Mouse (Mus musculus): Measurements from ENCODE around the gene Sergef. TPM values are rescaled to one million over a fixed set of nuclear protein-coding genes. Genes with fewer than 3 reads are reported as not detected.

Sergef gene
- polyA plus RNA-seq, 1 experiment from 2014 or later = 23.4 TPM

DNA sequence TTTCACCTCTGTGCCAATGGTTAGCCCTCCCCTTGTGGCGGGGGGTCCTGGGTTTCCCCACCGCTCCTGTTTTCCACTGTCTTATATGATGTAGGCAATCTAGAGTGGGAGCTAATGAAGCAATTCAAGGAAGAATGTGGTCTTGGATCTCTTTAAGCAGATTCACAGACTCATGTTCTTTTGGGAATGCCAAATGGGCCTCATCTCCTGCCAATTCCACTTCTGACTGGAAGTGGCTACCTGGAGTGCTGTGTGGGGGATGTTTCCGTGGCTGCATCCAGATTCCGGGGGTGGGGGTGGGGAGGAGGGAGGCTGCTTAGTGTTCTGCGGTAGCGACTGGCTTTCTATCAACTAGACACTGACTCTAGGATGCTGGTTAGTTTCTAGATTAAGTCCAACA is 159.8 kb downstream of the Sergef start:
- Histone ChIP-seq H3K9ac (ENCODE audit: low read length) (no peak overlapping the region), H3K36me3 (ENCODE audit: control insufficient read depth, insufficient read depth, low read length) (no peaks in the 10 kb centered on the region), H3K27me3 (replicated peaks; ENCODE audit: control insufficient read depth, insufficient read depth, low read length) (no peaks in the 10 kb centered on the region), H3K9me3 (replicated peaks; ENCODE audit: control insufficient read depth, low read length) (no peaks in the 10 kb centered on the region), H3K4me1 (ENCODE audit: control insufficient read depth, insufficient read depth, low read length) (no peaks in the 10 kb centered on the region), H3K4me2 (ENCODE audit: low read length) (no peak overlapping the region), H3K4me3 (ENCODE audit: low read depth, low read length) (no peak overlapping the region), H3K27ac (ENCODE audit: low read depth, low read length) (no peak overlapping the region)
- ATAC-seq = no peak
- WGBS = 61% methylated on average over 6 of the region's 6 CpGs
- DNase-seq (ENCODE audit: low spot score) = peak; percentile 29

DNA sequence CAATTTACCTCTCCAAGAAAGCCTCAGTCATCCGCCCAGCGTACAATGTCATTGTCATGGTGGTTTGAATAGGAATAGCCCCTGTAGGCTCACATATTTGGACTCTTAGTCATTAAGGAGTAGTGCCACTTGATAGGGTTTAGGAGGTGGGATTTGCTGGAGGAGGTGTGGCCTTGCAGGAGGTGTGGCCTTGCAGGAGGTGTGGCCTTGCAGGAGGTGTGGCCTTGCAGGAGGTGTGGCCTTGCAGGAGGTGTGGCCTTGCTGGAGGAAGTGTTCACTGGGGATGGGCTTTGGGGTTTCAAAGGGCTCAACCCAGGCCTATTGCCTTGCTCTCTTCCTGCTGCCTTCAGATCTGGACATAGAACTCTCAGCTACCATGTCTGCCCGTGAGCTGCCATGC is 162.2 kb downstream of the Sergef start:
- WGBS = 88% methylated on average over 3 of the region's 3 CpGs
- no peak overlapping the region for H3K9ac ChIP-seq (ENCODE audit: low read length)
- H3K9me3 ChIP-seq (replicated peaks; ENCODE audit: control insufficient read depth, low read length) = no peaks in the 10 kb centered on the region
- no peaks in the 10 kb centered on the region for H3K27me3 ChIP-seq (replicated peaks; ENCODE audit: control insufficient read depth, insufficient read depth, low read length)
- H3K4me1 ChIP-seq (ENCODE audit: control insufficient read depth, insufficient read depth, low read length) = no peaks in the 10 kb centered on the region; the same call in 1 of the 2 replicates
- DNase-seq (ENCODE audit: low spot score) = no peak
- H3K4me2 ChIP-seq (ENCODE audit: low read length) = no peak overlapping the region
- no peak overlapping the region for H3K27ac ChIP-seq (ENCODE audit: low read depth, low read length)
- H3K4me3 ChIP-seq (ENCODE audit: low read depth, low read length) = no peak overlapping the region
- no peaks in the 10 kb centered on the region for H3K36me3 ChIP-seq (ENCODE audit: control insufficient read depth, insufficient read depth, low read length)
- no peak for ATAC-seq

DNA sequence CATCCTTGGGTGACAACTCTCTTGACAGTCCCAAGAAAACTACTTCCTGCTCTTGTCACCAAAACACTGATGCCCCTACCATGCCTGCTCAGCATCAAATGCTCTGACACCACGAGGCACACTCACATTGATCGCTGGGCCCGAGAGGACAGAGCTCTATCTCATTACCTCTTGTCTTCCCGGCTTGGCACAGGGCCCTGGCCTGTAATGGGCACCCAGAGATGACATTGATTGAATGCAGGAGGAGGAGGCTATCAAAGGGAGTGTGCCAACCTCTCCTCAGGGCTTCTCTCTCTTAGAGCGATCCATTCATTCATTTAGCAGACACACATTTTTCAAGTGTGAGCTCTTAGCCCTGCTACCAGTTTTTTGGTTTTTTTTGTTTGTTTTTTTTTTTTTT is 164.1 kb downstream of the Sergef start:
- Histone ChIP-seq H3K4me2 (ENCODE audit: low read length) (no peak overlapping the region), H3K36me3 (ENCODE audit: control insufficient read depth, insufficient read depth, low read length) (no peaks in the 10 kb centered on the region), H3K9me3 (replicated peaks; ENCODE audit: control insufficient read depth, low read length) (no peaks in the 10 kb centered on the region), H3K27ac (ENCODE audit: low read depth, low read length) (no peak overlapping the region), H3K9ac (ENCODE audit: low read length) (no peak overlapping the region), H3K4me3 (ENCODE audit: low read depth, low read length) (no peak overlapping the region), H3K4me1 (ENCODE audit: control insufficient read depth, insufficient read depth, low read length) (no peaks in the 10 kb centered on the region; the same call in 1 of the 2 replicates), H3K27me3 (replicated peaks; ENCODE audit: control insufficient read depth, insufficient read depth, low read length) (no peaks in the 10 kb centered on the region)
- peak; percentile 32 for DNase-seq (ENCODE audit: low spot score)
- ATAC-seq = no peak
- 46% methylated on average over 5 of the region's 5 CpGs for WGBS

DNA sequence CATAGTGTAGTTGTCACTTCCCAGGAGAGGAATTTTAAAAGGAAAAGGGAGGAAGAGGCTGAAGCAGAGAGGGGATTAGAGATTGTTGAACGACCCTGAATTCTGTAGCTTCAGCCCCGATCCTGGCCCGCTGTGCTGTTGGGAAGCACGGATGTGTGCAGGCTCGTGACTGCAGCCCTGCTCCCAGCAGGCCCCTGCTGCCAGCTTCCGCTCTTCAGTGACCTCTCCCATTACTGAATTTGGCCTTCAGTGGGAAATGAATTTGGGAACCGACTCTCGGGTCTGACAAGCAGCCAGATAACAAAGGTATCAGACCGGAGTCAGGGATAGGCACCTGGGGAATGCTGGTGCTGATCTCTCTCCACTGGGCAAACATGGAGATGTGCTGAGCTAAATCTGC is 166.5 kb downstream of the Sergef start:
- H3K4me2 ChIP-seq (ENCODE audit: low read length) = no peak overlapping the region
- H3K36me3 ChIP-seq (ENCODE audit: control insufficient read depth, insufficient read depth, low read length) = no peaks in the 10 kb centered on the region
- no peaks in the 10 kb centered on the region; the same call in 1 of the 2 replicates for H3K4me1 ChIP-seq (ENCODE audit: control insufficient read depth, insufficient read depth, low read length)
- H3K9me3 ChIP-seq (replicated peaks; ENCODE audit: control insufficient read depth, low read length) = no peaks in the 10 kb centered on the region
- 32% methylated on average over 9 of the region's 9 CpGs for WGBS
- H3K27ac ChIP-seq (ENCODE audit: low read depth, low read length) = no peak overlapping the region
- no peaks in the 10 kb centered on the region for H3K27me3 ChIP-seq (replicated peaks; ENCODE audit: control insufficient read depth, insufficient read depth, low read length)
- DNase-seq (ENCODE audit: low spot score) = no peak
- peak overlapping the region; percentile 17; the same call in 1 of the 2 replicates for H3K9ac ChIP-seq (ENCODE audit: low read length)
- no peak for ATAC-seq
- H3K4me3 ChIP-seq (ENCODE audit: low read depth, low read length) = no peak overlapping the region

DNA sequence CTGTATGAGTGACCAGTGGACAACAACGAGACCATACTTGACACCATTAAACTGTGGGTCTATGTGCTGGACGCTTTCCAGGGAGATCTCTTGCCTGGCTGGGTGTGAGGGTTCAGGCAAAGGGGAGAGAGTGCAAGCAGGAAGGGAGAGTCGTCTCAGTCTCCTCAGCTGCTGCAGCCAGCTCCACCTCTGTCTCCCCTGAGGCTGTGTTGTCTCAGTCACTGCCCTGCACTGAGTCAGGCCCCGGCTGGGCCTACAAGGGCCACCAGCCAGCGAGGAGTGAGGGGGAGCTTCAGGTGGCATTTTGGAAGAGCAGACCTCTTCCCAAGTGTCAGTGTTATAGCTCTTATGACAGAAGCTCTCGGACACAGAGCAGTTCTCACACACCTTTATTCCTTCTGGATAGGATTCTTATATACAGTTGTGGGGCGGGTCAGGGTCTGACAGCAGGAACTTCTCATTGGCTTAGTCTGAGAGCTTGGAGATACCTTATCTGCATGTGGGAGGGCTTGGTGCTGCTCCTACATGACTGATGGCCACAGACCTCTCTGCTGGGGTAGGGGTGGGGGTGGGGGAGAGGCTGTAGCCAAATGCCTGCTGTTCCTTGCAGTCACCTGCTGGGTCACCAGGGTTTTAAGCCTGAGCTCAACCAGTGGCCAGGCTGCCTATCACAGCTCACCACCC is 168.4 kb downstream of the Sergef start:
- H3K27ac ChIP-seq (ENCODE audit: low read depth, low read length) = no peak overlapping the region
- no peak overlapping the region for H3K9ac ChIP-seq (ENCODE audit: low read length)
- DNase-seq (ENCODE audit: low spot score) (no peak), ATAC-seq (no peak)
- H3K36me3 ChIP-seq (ENCODE audit: control insufficient read depth, insufficient read depth, low read length) = no peaks in the 10 kb centered on the region
- H3K27me3 ChIP-seq (replicated peaks; ENCODE audit: control insufficient read depth, insufficient read depth, low read length) = no peaks in the 10 kb centered on the region
- no peaks in the 10 kb centered on the region for H3K9me3 ChIP-seq (replicated peaks; ENCODE audit: control insufficient read depth, low read length)
- no peak overlapping the region for H3K4me2 ChIP-seq (ENCODE audit: low read length)
- H3K4me3 ChIP-seq (ENCODE audit: low read depth, low read length) = no peak overlapping the region
- 76% methylated on average over 7 of the region's 7 CpGs for WGBS
- H3K4me1 ChIP-seq (ENCODE audit: control insufficient read depth, insufficient read depth, low read length) = no peaks in the 10 kb centered on the region; the same call in 1 of the 2 replicates

DNA sequence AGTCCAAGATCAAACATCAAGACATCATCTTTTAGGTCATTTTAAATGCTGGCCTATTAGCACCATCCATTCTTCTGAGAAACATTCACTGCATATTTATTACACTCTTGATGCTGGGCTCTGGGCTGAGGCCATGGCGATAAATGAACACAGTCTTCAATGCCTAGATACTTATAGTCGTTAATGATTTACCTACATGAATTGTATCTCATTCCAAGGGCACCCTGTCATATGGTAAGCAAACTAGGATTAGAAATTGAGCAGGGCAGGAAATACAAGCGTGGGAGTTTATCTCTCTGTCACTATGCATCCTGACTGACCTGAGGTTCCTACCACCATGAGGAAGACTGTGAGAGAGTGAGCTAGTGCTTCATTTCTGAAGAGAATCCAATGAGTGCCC is 170.1 kb downstream of the Sergef start:
- no peak for DNase-seq (ENCODE audit: low spot score)
- H3K4me1 ChIP-seq (ENCODE audit: control insufficient read depth, insufficient read depth, low read length) = no peaks in the 10 kb centered on the region; the same call in 1 of the 2 replicates
- no peak overlapping the region for H3K4me2 ChIP-seq (ENCODE audit: low read length)
- H3K9me3 ChIP-seq (replicated peaks; ENCODE audit: control insufficient read depth, low read length) = no peaks in the 10 kb centered on the region
- no peaks in the 10 kb centered on the region for H3K36me3 ChIP-seq (ENCODE audit: control insufficient read depth, insufficient read depth, low read length)
- no peak overlapping the region for H3K27ac ChIP-seq (ENCODE audit: low read depth, low read length)
- H3K9ac ChIP-seq (ENCODE audit: low read length) = no peak overlapping the region
- H3K27me3 ChIP-seq (replicated peaks; ENCODE audit: control insufficient read depth, insufficient read depth, low read length) = no peaks in the 10 kb centered on the region
- 78% methylated on average over 3 of the region's 3 CpGs for WGBS
- no peak for ATAC-seq
- H3K4me3 ChIP-seq (ENCODE audit: low read depth, low read length) = no peak overlapping the region

DNA sequence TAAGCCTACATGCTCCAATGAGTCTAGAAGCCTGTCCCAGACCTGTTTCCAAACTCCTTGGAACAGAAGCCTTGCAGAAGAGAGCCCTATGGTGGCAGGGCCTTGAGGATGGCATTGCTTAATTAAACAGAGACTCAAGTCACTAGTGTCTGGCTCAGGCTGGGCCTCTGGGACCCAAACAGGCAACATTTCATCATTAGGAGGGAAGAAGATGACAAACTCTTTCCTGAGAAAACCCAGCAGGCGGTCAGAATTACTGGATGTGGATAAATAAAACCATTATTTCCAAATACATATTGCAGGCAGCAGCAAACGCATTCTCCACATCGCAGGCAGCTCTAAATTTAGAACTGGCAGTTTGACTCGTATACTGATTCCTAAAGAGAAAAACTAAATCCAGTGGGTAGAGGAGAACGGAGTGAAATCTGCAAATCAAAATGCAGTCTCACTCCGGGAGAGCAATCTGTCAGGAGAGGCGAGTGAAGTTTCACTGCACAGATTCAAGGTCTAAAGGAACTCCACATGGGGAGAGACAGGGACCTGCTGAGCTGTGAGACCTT is 173.1 kb downstream of the Sergef start:
- Histone ChIP-seq H3K4me3 (ENCODE audit: low read depth, low read length) (no peak overlapping the region), H3K4me1 (ENCODE audit: control insufficient read depth, insufficient read depth, low read length) (no peaks in the 10 kb centered on the region), H3K27ac (ENCODE audit: low read depth, low read length) (no peak overlapping the region; the same call in 1 of the 2 replicates), H3K4me2 (ENCODE audit: low read length) (no peak overlapping the region), H3K36me3 (ENCODE audit: control insufficient read depth, insufficient read depth, low read length) (no peaks in the 10 kb centered on the region), H3K27me3 (replicated peaks; ENCODE audit: control insufficient read depth, insufficient read depth, low read length) (no peaks in the 10 kb centered on the region), H3K9ac (ENCODE audit: low read length) (no peak overlapping the region), H3K9me3 (replicated peaks; ENCODE audit: control insufficient read depth, low read length) (no peaks in the 10 kb centered on the region)
- ATAC-seq (no peak), DNase-seq (ENCODE audit: low spot score) (no peak)
- WGBS = 77% methylated on average over 7 of the region's 7 CpGs

DNA sequence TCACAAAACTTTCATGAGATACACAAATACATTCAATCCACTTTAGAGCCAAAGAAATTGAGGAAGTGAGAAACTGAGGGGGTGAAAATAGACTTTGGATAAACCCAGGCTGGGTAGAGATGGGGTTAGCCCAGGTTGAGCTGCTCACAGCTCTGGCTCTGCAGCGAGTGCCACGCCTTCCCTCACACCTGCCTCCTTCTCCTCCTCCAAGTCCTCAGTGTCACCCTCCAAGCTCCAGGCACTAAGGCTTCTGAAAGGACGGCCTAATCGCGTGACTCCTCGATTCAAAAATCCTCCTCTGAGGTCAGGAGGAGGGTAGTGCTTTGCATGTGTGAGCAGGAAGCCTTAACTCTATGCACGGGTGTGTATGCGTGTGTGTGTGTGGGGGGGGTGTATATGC is 176.5 kb downstream of the Sergef start:
- 90% methylated on average over 8 of the region's 8 CpGs for WGBS
- H3K9me3 ChIP-seq (replicated peaks; ENCODE audit: control insufficient read depth, low read length) = no peaks in the 10 kb centered on the region
- 0 out of 2 replicates have a peak, but pooled peaks cover 5% of the 10 kb centered on the region for H3K4me1 ChIP-seq (ENCODE audit: control insufficient read depth, insufficient read depth, low read length)
- no peak for ATAC-seq
- no peak for DNase-seq (ENCODE audit: low spot score)
- no peak overlapping the region for H3K9ac ChIP-seq (ENCODE audit: low read length)
- no peak overlapping the region for H3K27ac ChIP-seq (ENCODE audit: low read depth, low read length)
- no peaks in the 10 kb centered on the region for H3K27me3 ChIP-seq (replicated peaks; ENCODE audit: control insufficient read depth, insufficient read depth, low read length)
- H3K4me3 ChIP-seq (ENCODE audit: low read depth, low read length) = no peak overlapping the region
- H3K4me2 ChIP-seq (ENCODE audit: low read length) = no peak overlapping the region
- no peaks in the 10 kb centered on the region for H3K36me3 ChIP-seq (ENCODE audit: control insufficient read depth, insufficient read depth, low read length)

DNA sequence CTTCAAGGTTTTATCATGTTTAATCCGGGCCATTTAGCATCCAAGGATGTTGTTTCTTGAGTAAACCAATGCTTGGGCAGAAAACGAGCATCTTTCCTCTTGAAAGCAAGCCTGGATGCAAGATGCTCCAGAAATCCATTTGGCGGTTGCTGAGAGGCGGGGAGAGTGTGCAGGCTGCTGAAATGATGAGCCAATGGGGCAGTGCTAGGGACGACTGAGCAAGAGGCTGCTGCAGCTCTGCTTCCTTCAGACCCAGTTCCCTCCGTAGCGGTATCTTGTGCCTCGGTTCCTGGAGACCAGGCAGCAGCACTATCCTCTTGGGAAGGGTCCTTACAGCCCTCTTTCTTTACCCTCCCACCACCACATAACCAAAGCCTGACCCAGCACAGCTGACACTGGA is 177.3 kb downstream of the Sergef start:
- no peaks in the 10 kb centered on the region for H3K36me3 ChIP-seq (ENCODE audit: control insufficient read depth, insufficient read depth, low read length)
- 76% methylated on average over 8 of the region's 8 CpGs for WGBS
- peaks cover 7% of the 10 kb centered on the region; the same call in 1 of the 2 replicates for H3K4me1 ChIP-seq (ENCODE audit: control insufficient read depth, insufficient read depth, low read length)
- ATAC-seq = no peak
- H3K27me3 ChIP-seq (replicated peaks; ENCODE audit: control insufficient read depth, insufficient read depth, low read length) = no peaks in the 10 kb centered on the region
- no peak for DNase-seq (ENCODE audit: low spot score)
- H3K9me3 ChIP-seq (replicated peaks; ENCODE audit: control insufficient read depth, low read length) = no peaks in the 10 kb centered on the region
- no peak overlapping the region for H3K9ac ChIP-seq (ENCODE audit: low read length)
- H3K4me2 ChIP-seq (ENCODE audit: low read length) = no peak overlapping the region
- no peak overlapping the region for H3K4me3 ChIP-seq (ENCODE audit: low read depth, low read length)
- no peak overlapping the region for H3K27ac ChIP-seq (ENCODE audit: low read depth, low read length)
